Mouse (Mus musculus) cortical plate, adult 2 months (tissue): ENCODE measurements around the gene Optc.

Experiments
- CTCF ChIP-seq: fragments of 200-500 bp; IDR thresholded peaks from 2 replicates; pipeline ENCODE4 v1.5.1; 2011; ENCODE audit warnings: mild to moderate bottlenecking, control low read depth, low read length; ENCODE audit not compliant: insufficient read depth; ENCODE audit errors: extremely low read depth
- POLR2A ChIP-seq: fragments of 200-500 bp; IDR thresholded peaks from 2 replicates; pipeline ENCODE4 v1.6.1; 2011; ENCODE audit warnings: mild to moderate bottlenecking, low read length, control low read depth; ENCODE audit not compliant: insufficient read depth; ENCODE audit errors: extremely low read depth

- TF ChIP-seq CTCF (no peak), POLR2A (no peak)
These were observed 51.7 kb downstream of the Optc start for GRCm38 (mm10) chr1:133856133-133856541.
